Comparison of ENCODE assay signal across 25 mouse cellular contexts in genomic region chr6:142994821-142995220, GRCm38 (mm10). TPM values are rescaled to one million over a fixed set of nuclear protein-coding genes. Genes with fewer than 3 reads are reported as not detected.
DNase-seq lines count a peak whose midpoint lies in the region; ATAC-seq and TF ChIP-seq lines count a peak whose summit lies in the region.
"Had no signal": no experiment of that assay in that cellular context is flagged by ENCODE, and none has a peak within 500 bp of the region (broad histone marks: within the 10 kb centered on the region; RNA-seq: fewer than 3 reads in every experiment).

No protein-coding gene starts in this region.

- no peak overlapping the region for H3K4me2 ChIP-seq in heart, embryonic 12.5 days
- H3K4me2 ChIP-seq in forebrain, postnatal 0 days (ENCODE audit: low read depth), result no peak overlapping the region
- H3K4me2 ChIP-seq: hindbrain, embryonic 12.5 days; limb, embryonic 15.5 days; liver, embryonic 15.5 days; lung, embryonic 15.5 days; neural tube, embryonic 15.5 days had no signal

- ATAC-seq in heart, embryonic 12.5 days (ENCODE audit: insufficient number of reproducible peaks, low FRiP score), result no peak
- peak; percentile 64 for ATAC-seq in forebrain, postnatal 0 days
- ATAC-seq: activated CD4-positive, CD25-positive, alpha-beta regulatory T cell, adult 4 months; inflammation-experienced regulatory T-cells, adult 6 months; midbrain, embryonic 16.5 days had no signal

- peaks cover 32% of the 10 kb centered on the region for H3K4me1 ChIP-seq in heart, embryonic 12.5 days (replicated peaks)
- H3K4me1 ChIP-seq in forebrain, postnatal 0 days (ENCODE audit: insufficient read depth), result no peaks in the 10 kb centered on the region
- H3K4me1 ChIP-seq: lung, embryonic 15.5 days had no signal

- no peak overlapping the region for H3K9ac ChIP-seq in heart, embryonic 12.5 days
- H3K9ac ChIP-seq in forebrain, postnatal 0 days, result no peak overlapping the region
- H3K9ac ChIP-seq: hindbrain, embryonic 12.5 days; limb, embryonic 15.5 days; liver, embryonic 15.5 days; lung, embryonic 15.5 days; neural tube, embryonic 15.5 days had no signal

- no peaks in the 10 kb centered on the region for H3K27me3 ChIP-seq in heart, embryonic 12.5 days (replicated peaks)
- peaks cover 6% of the 10 kb centered on the region; the same call in 1 of the 2 replicates for H3K27me3 ChIP-seq in forebrain, postnatal 0 days (ENCODE audit: insufficient read depth, low read length)
- H3K27me3 ChIP-seq: CH12.LX; hindbrain, embryonic 12.5 days; limb, embryonic 15.5 days; liver, embryonic 15.5 days; lung, embryonic 15.5 days; neural tube, embryonic 15.5 days had no signal

- no peaks in the 10 kb centered on the region for H3K9me3 ChIP-seq in heart, embryonic 12.5 days (replicated peaks)
- H3K9me3 ChIP-seq in forebrain, postnatal 0 days (ENCODE audit: low read length), result no peaks in the 10 kb centered on the region
- H3K9me3 ChIP-seq: G1E; hindbrain, embryonic 12.5 days; limb, embryonic 15.5 days; liver, embryonic 15.5 days; lung, embryonic 15.5 days; megakaryocyte, embryonic 14.5 days; neural tube, embryonic 15.5 days had no signal

- DNase-seq in heart, postnatal 4 days, result no peak
- DNase-seq in MN1 (ENCODE audit: low spot score), result peak; percentile 14
- peak; percentile 97 for DNase-seq in fat pad, adult 2 months (ENCODE audit: extremely low read depth, low read depth, low spot score)
- DNase-seq in forebrain, postnatal 0 days, result peak; percentile 20
- DNase-seq in adrenal gland, postnatal 25 days, result no peak
- DNase-seq in gastrocnemius, postnatal 4 days (ENCODE audit: low spot score in 2 of 2), result no peak
- DNase-seq: cerebellum, adult 2 months; gastrocnemius, postnatal 10 days; kidney, adult 8-10 months; kidney, postnatal 10 days; left cerebral cortex, postnatal 4 days had no signal

- no peaks in the 10 kb centered on the region for H3K36me3 ChIP-seq in heart, embryonic 12.5 days
- H3K36me3 ChIP-seq in forebrain, postnatal 0 days (ENCODE audit: insufficient read depth), result no peaks in the 10 kb centered on the region
- H3K36me3 ChIP-seq: G1E; hindbrain, embryonic 12.5 days; limb, embryonic 15.5 days; liver, embryonic 15.5 days; lung, embryonic 15.5 days; neural tube, embryonic 15.5 days had no signal

- WGBS in heart, embryonic 12.5 days, result 59% methylated on average over 7 of the region's 7 CpGs
- WGBS in forebrain, postnatal 0 days, result 20% methylated on average over 7 of the region's 7 CpGs

- no peak overlapping the region for H3K4me3 ChIP-seq in heart, embryonic 12.5 days
- H3K4me3 ChIP-seq in forebrain, postnatal 0 days (ENCODE audit: low read depth, low read length), result no peak overlapping the region
- H3K4me3 ChIP-seq: hindbrain, embryonic 12.5 days; limb, embryonic 15.5 days; liver, embryonic 15.5 days; lung, embryonic 15.5 days; megakaryocyte, embryonic 14.5 days; myocyte; neural tube, embryonic 15.5 days had no signal

- TF ChIP-seq CTCF in forebrain, postnatal 0 days (IDR thresholded peaks at IDR 0.05; ENCODE audit: low read depth), result no peak

- peak overlapping the region; percentile 62; the same call in 1 of the 2 replicates for H3K27ac ChIP-seq in heart, embryonic 12.5 days (ENCODE audit: poor library complexity, severe bottlenecking)
- no peak overlapping the region for H3K27ac ChIP-seq in forebrain, postnatal 0 days (ENCODE audit: low read depth, low read length)
- H3K27ac ChIP-seq: limb, embryonic 15.5 days; liver, embryonic 15.5 days; lung, embryonic 15.5 days; stomach, postnatal 0 days had no signal

RNA-seq across cellular contexts. Expression of gene St8sia1, which starts 30.6 kb away (rescaled TPM):
- 3.7 and 4.0 TPM in 2 replicates for polyA plus RNA-seq in heart, embryonic 12.5 days (2016; fragmentation: Nextera tagmentation; extraction: Ambion mirVana)
- 1 to 10 TPM; 1.5 to 2.0 TPM for total RNA-seq in heart, postnatal 4 days (2021)
- total RNA-seq in forebrain, postnatal 0 days (2014; rRNA removed), result 10.8 and 15.5 TPM in 2 replicates
- 2.3 and 3.5 TPM in 2 replicates for polyA plus RNA-seq in forebrain, postnatal 0 days (2015; fragmentation: Nextera tagmentation; extraction: Ambion mirVana)
- total RNA-seq in adrenal gland, postnatal 25 days (2021), result 1.2 and 1.5 TPM in 2 replicates
- total RNA-seq in gastrocnemius, postnatal 4 days (2021), result under 1 TPM; 0.47 to 0.52 TPM
- polyA plus RNA-seq: G1E had no signal

Comparison
In these comparisons a context has a peak if more than half of its experiments do, and no peak if none do; other contexts are left out.
1. DNase-seq: peak in MN1 (single experiment), fat pad, adult 2 months (single experiment) and forebrain, postnatal 0 days (single experiment); none in heart, postnatal 4 days (single experiment), adrenal gland, postnatal 25 days (single experiment) and gastrocnemius, postnatal 4 days (0 of 2).